Mouse (Mus musculus) midbrain, embryonic 15.5 days (tissue): ENCODE data around the gene Galk1. TPM values are rescaled to one million over a fixed set of nuclear protein-coding genes. Genes with fewer than 3 reads are reported as not detected.

ENCODE experiments used
- ATAC-seq: fragments of 200-750 bp; cut with Nextera tagmentation; replicated peaks from 2 replicates; pipeline ENCODE4 v1.8.0; 2017; ENCODE audit warnings: moderate TSS enrichment
- H3K27ac ChIP-seq: fragments of 300-500 bp; sonication (generic); 2 replicates; pipeline ENCODE4 v1.5.1; 2015; ENCODE audit warnings: mild to moderate bottlenecking, inconsistent platforms
- H3K27me3 ChIP-seq: fragments of 300-500 bp; sonication (generic); replicated peaks from 2 replicates; pipeline ENCODE4 v1.6.1; 2015; ENCODE audit warnings: inconsistent platforms
- H3K36me3 ChIP-seq: fragments of 300-500 bp; sonication (generic); replicated peaks from 2 replicates; pipeline ENCODE4 v1.6.1; 2015; ENCODE audit warnings: inconsistent platforms
- H3K4me1 ChIP-seq: fragments of 300-500 bp; sonication (generic); 2 replicates; pipeline ENCODE4 v1.6.1; 2015; ENCODE audit warnings: inconsistent platforms
- H3K4me2 ChIP-seq: fragments of 300-500 bp; sonication (generic); 2 replicates; pipeline ENCODE4 v1.6.1; 2015; ENCODE audit warnings: inconsistent platforms, mild to moderate bottlenecking, moderate library complexity
- H3K4me3 ChIP-seq: fragments of 300-500 bp; sonication (generic); 2 replicates; pipeline ENCODE4 v1.5.1; 2015; ENCODE audit warnings: mild to moderate bottlenecking, inconsistent platforms
- H3K9ac ChIP-seq: fragments of 300-500 bp; sonication (generic); 2 replicates; pipeline ENCODE4 v1.6.1; 2015; ENCODE audit warnings: mild to moderate bottlenecking, inconsistent platforms
- H3K9me3 ChIP-seq: fragments of 300-500 bp; sonication (generic); 2 replicates; pipeline ENCODE4 v1.6.1; 2016; ENCODE audit warnings: inconsistent platforms
- WGBS: fragments of 180-500 bp; shearing (Covaris S2); methylation state at CpG from one replicate; pipeline ENCODE4 v1.1.7; 2015; ENCODE audit warnings: mixed read lengths; 5-methylcytosine and 5-hydroxymethylcytosine counted together
- polyA plus RNA-seq: library from polyadenylated mRNA; unstranded; fragments of >200 nt; fragmentation: Nextera tagmentation; extraction: Ambion mirVana; gene quantifications from 2 replicates; pipeline ENCODE4 v1.2.1, GENCODE M21; 2015

Galk1 gene
- 53.2 and 58.5 TPM in 2 replicates for polyA plus RNA-seq

- H3K27me3 ChIP-seq: no peaks in the 10 kb centered on the region
- WGBS: under 1% methylated on average over 55 of the region's 55 CpGs
- peak within 1 kb of the TSS; percentile 61 for H3K9ac ChIP-seq
- H3K4me1 ChIP-seq: peaks cover 18% of the 10 kb centered on the region
- no peaks in the 10 kb centered on the region for H3K9me3 ChIP-seq
- peak within 1 kb of the TSS; percentile 83 for H3K4me2 ChIP-seq
- ATAC-seq: peak; percentile 80
- no peaks in the 10 kb centered on the region for H3K36me3 ChIP-seq
- H3K27ac ChIP-seq: peak within 1 kb of the TSS; percentile 78
- H3K4me3 ChIP-seq: peak within 1 kb of the TSS; percentile 57
These were observed at the start of gene Galk1 for GRCm38 (mm10) chr11:116012262-116012947. Gene Galk1, minus strand, starts transcription at chr11:116012719.

- WGBS: 93% methylated on average over 13 of the region's 13 CpGs
- no peaks in the 10 kb centered on the region for H3K9me3 ChIP-seq
- no peak overlapping the region for H3K9ac ChIP-seq
- no peak overlapping the region for H3K27ac ChIP-seq
- H3K4me2 ChIP-seq: no peak overlapping the region
- no peaks in the 10 kb centered on the region for H3K27me3 ChIP-seq
- no peak overlapping the region for H3K4me3 ChIP-seq
- no peaks in the 10 kb centered on the region for H3K4me1 ChIP-seq
- peaks cover 31% of the 10 kb centered on the region for H3K36me3 ChIP-seq
- ATAC-seq: no peak; the same call in 1 of the 2 replicates
These were observed 49.3 kb upstream of the Galk1 start for GRCm38 (mm10) chr11:116061641-116062415.

- WGBS: 93% methylated on average over 9 of the region's 9 CpGs
- no peaks in the 10 kb centered on the region for H3K9me3 ChIP-seq
- no peaks in the 10 kb centered on the region for H3K4me1 ChIP-seq
- no peak for ATAC-seq
- H3K27me3 ChIP-seq: no peaks in the 10 kb centered on the region
- no peak overlapping the region for H3K4me2 ChIP-seq
- no peak overlapping the region for H3K27ac ChIP-seq
- no peak overlapping the region for H3K9ac ChIP-seq
- H3K36me3 ChIP-seq: peaks cover 39% of the 10 kb centered on the region
- H3K4me3 ChIP-seq: no peak overlapping the region
These were observed 48.1 kb upstream of the Galk1 start for GRCm38 (mm10) chr11:116060596-116060995.

GRCm38 (mm10) chr11:116059691-116060025 is 47.1 kb upstream of the Galk1 start:
- Histone ChIP-seq H3K36me3 (peaks cover 48% of the 10 kb centered on the region), H3K4me3 (no peak overlapping the region), H3K27ac (no peak overlapping the region), H3K4me2 (no peak overlapping the region), H3K4me1 (no peaks in the 10 kb centered on the region), H3K27me3 (no peaks in the 10 kb centered on the region), H3K9me3 (no peaks in the 10 kb centered on the region), H3K9ac (no peak overlapping the region)
- WGBS: 95% methylated on average over 11 of the region's 11 CpGs
- ATAC-seq: no peak

GRCm38 (mm10) chr11:116058868-116059690 is 46.6 kb upstream of the Galk1 start:
- no peaks in the 10 kb centered on the region for H3K4me1 ChIP-seq
- H3K4me2 ChIP-seq: no peak overlapping the region
- H3K27me3 ChIP-seq: no peaks in the 10 kb centered on the region
- WGBS: 93% methylated on average over 17 of the region's 17 CpGs
- no peak overlapping the region for H3K27ac ChIP-seq
- peaks cover 53% of the 10 kb centered on the region for H3K36me3 ChIP-seq
- no peak overlapping the region for H3K4me3 ChIP-seq
- no peaks in the 10 kb centered on the region for H3K9me3 ChIP-seq
- no peak overlapping the region for H3K9ac ChIP-seq
- no peak for ATAC-seq

GRCm38 (mm10) chr11:116058022-116058614 is 45.6 kb upstream of the Galk1 start:
- ATAC-seq: no peak
- Histone ChIP-seq H3K4me3 (no peak overlapping the region), H3K9ac (no peak overlapping the region), H3K4me2 (no peak overlapping the region), H3K36me3 (peaks cover 58% of the 10 kb centered on the region), H3K27me3 (no peaks in the 10 kb centered on the region), H3K4me1 (no peaks in the 10 kb centered on the region), H3K27ac (no peak overlapping the region), H3K9me3 (no peaks in the 10 kb centered on the region)
- WGBS: 86% methylated on average over 12 of the region's 12 CpGs

- H3K27ac ChIP-seq: no peak overlapping the region
- no peak overlapping the region for H3K4me3 ChIP-seq
- H3K9ac ChIP-seq: no peak overlapping the region
- no peak for ATAC-seq
- H3K4me2 ChIP-seq: no peak overlapping the region
- 95% methylated on average over 4 of the region's 4 CpGs for WGBS
- H3K36me3 ChIP-seq: peaks cover 59% of the 10 kb centered on the region
- H3K9me3 ChIP-seq: no peaks in the 10 kb centered on the region
- H3K4me1 ChIP-seq: no peaks in the 10 kb centered on the region
- H3K27me3 ChIP-seq: no peaks in the 10 kb centered on the region
These were observed 44.8 kb upstream of the Galk1 start for GRCm38 (mm10) chr11:116057237-116057881.

- Histone ChIP-seq H3K9ac (no peak overlapping the region), H3K27ac (no peak overlapping the region), H3K4me3 (no peak overlapping the region), H3K4me1 (no peaks in the 10 kb centered on the region), H3K27me3 (no peaks in the 10 kb centered on the region), H3K36me3 (peaks cover 59% of the 10 kb centered on the region), H3K9me3 (no peaks in the 10 kb centered on the region), H3K4me2 (no peak overlapping the region)
- WGBS: 95% methylated on average over 11 of the region's 11 CpGs
- ATAC-seq: no peak
These were observed 43.4 kb upstream of the Galk1 start for GRCm38 (mm10) chr11:116055873-116056272.

- H3K9ac ChIP-seq: no peak overlapping the region
- H3K9me3 ChIP-seq: no peaks in the 10 kb centered on the region
- H3K27ac ChIP-seq: no peak overlapping the region
- peaks cover 60% of the 10 kb centered on the region for H3K36me3 ChIP-seq
- H3K27me3 ChIP-seq: no peaks in the 10 kb centered on the region
- no peaks in the 10 kb centered on the region for H3K4me1 ChIP-seq
- no peak overlapping the region for H3K4me3 ChIP-seq
- 95% methylated on average over 9 of the region's 9 CpGs for WGBS
- no peak overlapping the region for H3K4me2 ChIP-seq
- no peak for ATAC-seq
These were observed 41.2 kb upstream of the Galk1 start for GRCm38 (mm10) chr11:116053510-116054229.

GRCm38 (mm10) chr11:116050196-116050595 is 37.7 kb upstream of the Galk1 start:
- peaks cover 43% of the 10 kb centered on the region for H3K36me3 ChIP-seq
- WGBS: 84% methylated on average over 4 of the region's 4 CpGs
- H3K4me1 ChIP-seq: no peaks in the 10 kb centered on the region
- H3K9ac ChIP-seq: no peak overlapping the region
- no peak overlapping the region for H3K4me2 ChIP-seq
- no peak overlapping the region for H3K27ac ChIP-seq
- no peaks in the 10 kb centered on the region for H3K27me3 ChIP-seq
- H3K9me3 ChIP-seq: no peaks in the 10 kb centered on the region
- no peak for ATAC-seq
- H3K4me3 ChIP-seq: no peak overlapping the region

- ATAC-seq: no peak
- H3K36me3 ChIP-seq: peaks cover 37% of the 10 kb centered on the region
- WGBS: 90% methylated on average over 2 of the region's 2 CpGs
- no peaks in the 10 kb centered on the region for H3K27me3 ChIP-seq
- H3K4me1 ChIP-seq: no peaks in the 10 kb centered on the region
- H3K9me3 ChIP-seq: no peaks in the 10 kb centered on the region
- H3K4me2 ChIP-seq: no peak overlapping the region
- no peak overlapping the region for H3K27ac ChIP-seq
- no peak overlapping the region for H3K4me3 ChIP-seq
- no peak overlapping the region for H3K9ac ChIP-seq
These were observed 37.1 kb upstream of the Galk1 start for GRCm38 (mm10) chr11:116049610-116050009.
